Comparison of ENCODE assay signal across 14 mouse cellular contexts in genomic region chr7:83204013-83204365, GRCm38 (mm10).
DNase-seq lines count a peak whose midpoint lies in the region; ATAC-seq lines count a peak whose summit lies in the region.
"Had no signal": no experiment of that assay in that cellular context is flagged by ENCODE, and none has a peak within 500 bp of the region (broad histone marks: within the 10 kb centered on the region; RNA-seq: fewer than 3 reads in every experiment).

No protein-coding gene starts in this region.

- no peaks in the 10 kb centered on the region for H3K9me3 ChIP-seq in kidney, embryonic 16.5 days (ENCODE audit: low read length)
- H3K9me3 ChIP-seq in forebrain, embryonic 12.5 days = no peaks in the 10 kb centered on the region
- H3K9me3 ChIP-seq in limb, embryonic 11.5 days (ENCODE audit: control insufficient read depth, low read length) = no peaks in the 10 kb centered on the region
- no peaks in the 10 kb centered on the region for H3K9me3 ChIP-seq in intestine, embryonic 16.5 days (ENCODE audit: control insufficient read depth, low read length)
- H3K9me3 ChIP-seq: liver, embryonic 15.5 days; megakaryocyte, embryonic 14.5 days had no signal

- DNase-seq in kidney, postnatal 14 days = no peak
- peak; percentile 37 for DNase-seq in limb, embryonic 11.5 days (ENCODE audit: low spot score)
- DNase-seq in retina, postnatal 1 day = peak; percentile 35
- no peak for DNase-seq in layer of hippocampus, postnatal 14 days (ENCODE audit: low spot score in 2 of 2)
- no peak for DNase-seq in right cerebral cortex, adult 2 months (ENCODE audit: low spot score in 2 of 2)
- DNase-seq: layer of hippocampus, adult 9-11 months; right cerebral cortex, postnatal 14 days had no signal

- H3K9ac ChIP-seq in kidney, embryonic 16.5 days (replicated peaks; ENCODE audit: low read length) = no peak overlapping the region
- H3K9ac ChIP-seq in forebrain, embryonic 12.5 days = peak overlapping the region; percentile 17; the same call in 1 of the 2 replicates
- no peak overlapping the region for H3K9ac ChIP-seq in limb, embryonic 11.5 days (ENCODE audit: low read length)
- H3K9ac ChIP-seq in intestine, embryonic 16.5 days (ENCODE audit: low read depth, low read length) = no peak overlapping the region
- H3K9ac ChIP-seq: liver, embryonic 15.5 days had no signal

- no peak overlapping the region for H3K27ac ChIP-seq in kidney, embryonic 16.5 days (ENCODE audit: low read length)
- peak overlapping the region; percentile 80 for H3K27ac ChIP-seq in forebrain, embryonic 12.5 days
- H3K27ac ChIP-seq in limb, embryonic 11.5 days (replicated peaks; ENCODE audit: low read depth, low read length) = no peak overlapping the region; the same call in 1 of the 2 replicates
- H3K27ac ChIP-seq in intestine, embryonic 16.5 days (ENCODE audit: low read length) = no peak overlapping the region
- H3K27ac ChIP-seq: liver, embryonic 15.5 days; stomach, postnatal 0 days had no signal

- H3K4me1 ChIP-seq in kidney, embryonic 16.5 days (ENCODE audit: insufficient read depth, low read length) = peaks cover 34% of the 10 kb centered on the region
- peaks cover 50% of the 10 kb centered on the region for H3K4me1 ChIP-seq in forebrain, embryonic 12.5 days
- H3K4me1 ChIP-seq in limb, embryonic 11.5 days (ENCODE audit: control insufficient read depth, insufficient read depth, low read length) = peaks cover 37% of the 10 kb centered on the region
- peaks cover 8% of the 10 kb centered on the region; the same call in 1 of the 2 replicates for H3K4me1 ChIP-seq in intestine, embryonic 16.5 days (ENCODE audit: control insufficient read depth, insufficient read depth, low read length)
- H3K4me1 ChIP-seq: liver, embryonic 15.5 days had no signal

- H3K4me2 ChIP-seq in kidney, embryonic 16.5 days (replicated peaks; ENCODE audit: low read depth, low read length) = no peak overlapping the region
- no peak overlapping the region; the same call in 1 of the 2 replicates for H3K4me2 ChIP-seq in forebrain, embryonic 12.5 days
- H3K4me2 ChIP-seq in limb, embryonic 11.5 days (ENCODE audit: low read depth, severe bottlenecking) = peak overlapping the region; percentile 3; the same call in 1 of the 2 replicates
- H3K4me2 ChIP-seq in intestine, embryonic 16.5 days (ENCODE audit: low read depth, low read length) = no peak overlapping the region
- H3K4me2 ChIP-seq: liver, embryonic 15.5 days had no signal

- H3K36me3 ChIP-seq in kidney, embryonic 16.5 days (ENCODE audit: insufficient read depth, low read length) = no peaks in the 10 kb centered on the region
- H3K36me3 ChIP-seq in forebrain, embryonic 12.5 days (replicated peaks) = no peaks in the 10 kb centered on the region
- no peaks in the 10 kb centered on the region for H3K36me3 ChIP-seq in limb, embryonic 11.5 days (ENCODE audit: control insufficient read depth, insufficient read depth, low read length)
- no peaks in the 10 kb centered on the region for H3K36me3 ChIP-seq in intestine, embryonic 16.5 days (ENCODE audit: control insufficient read depth, insufficient read depth, low read length)
- H3K36me3 ChIP-seq: liver, embryonic 15.5 days had no signal

- ATAC-seq in kidney, embryonic 16.5 days (ENCODE audit: low FRiP score, low TSS enrichment) = peak; percentile 10; the same call in 1 of the 2 replicates
- peak; percentile 8; the same call in 1 of the 2 replicates for ATAC-seq in forebrain, embryonic 12.5 days (ENCODE audit: low FRiP score)
- no peak for ATAC-seq in limb, embryonic 11.5 days (ENCODE audit: insufficient number of reproducible peaks, low FRiP score, low TSS enrichment, low read depth)
- no peak for ATAC-seq in intestine, embryonic 16.5 days
- ATAC-seq: CD4-positive, CD25-positive, alpha-beta regulatory T cell, adult 4 months had no signal

- 0 out of 2 replicates have a peak, but pooled peaks cover 3% of the 10 kb centered on the region for H3K27me3 ChIP-seq in kidney, embryonic 16.5 days (ENCODE audit: insufficient read depth, low read length)
- H3K27me3 ChIP-seq in forebrain, embryonic 12.5 days = peaks cover 3% of the 10 kb centered on the region; the same call in 1 of the 2 replicates
- H3K27me3 ChIP-seq in limb, embryonic 11.5 days (ENCODE audit: control insufficient read depth, insufficient read depth, low read length) = no peaks in the 10 kb centered on the region
- no peaks in the 10 kb centered on the region for H3K27me3 ChIP-seq in intestine, embryonic 16.5 days (replicated peaks; ENCODE audit: control insufficient read depth, insufficient read depth, low read length)
- H3K27me3 ChIP-seq: liver, embryonic 15.5 days had no signal

- 16% methylated on average over 4 of the region's 4 CpGs for WGBS in kidney, embryonic 16.5 days
- 9% methylated on average over 4 of the region's 4 CpGs for WGBS in forebrain, embryonic 12.5 days
- 7% methylated on average over 4 of the region's 4 CpGs for WGBS in limb, embryonic 11.5 days
- WGBS in intestine, embryonic 16.5 days = 41% methylated on average over 4 of the region's 4 CpGs

- no peak overlapping the region for H3K4me3 ChIP-seq in kidney, embryonic 16.5 days (ENCODE audit: low read length)
- H3K4me3 ChIP-seq in forebrain, embryonic 12.5 days (replicated peaks) = no peak overlapping the region
- no peak overlapping the region for H3K4me3 ChIP-seq in limb, embryonic 11.5 days (ENCODE audit: low read depth, low read length)
- no peak overlapping the region for H3K4me3 ChIP-seq in intestine, embryonic 16.5 days (ENCODE audit: low read length)
- H3K4me3 ChIP-seq: liver, embryonic 15.5 days; megakaryocyte, embryonic 14.5 days had no signal

Comparison
In these comparisons a context has a peak if more than half of its experiments do, and no peak if none do; other contexts are left out.
1. ATAC-seq: peak in kidney, embryonic 16.5 days (single experiment) and forebrain, embryonic 12.5 days (single experiment); none in limb, embryonic 11.5 days (single experiment) and intestine, embryonic 16.5 days (single experiment).
2. DNase-seq: peak in limb, embryonic 11.5 days (single experiment) and retina, postnatal 1 day (single experiment); none in kidney, postnatal 14 days (single experiment), layer of hippocampus, postnatal 14 days (0 of 2) and right cerebral cortex, adult 2 months (0 of 2).